Mouse (Mus musculus) forebrain, embryonic 15.5 days (tissue): ENCODE measurements around the gene Nlrc5. TPM values are rescaled to one million over a fixed set of nuclear protein-coding genes. Genes with fewer than 3 reads are reported as not detected.

Experiments used
- ATAC-seq: fragments of 200-750 bp; cut with Nextera tagmentation; replicated peaks from 2 replicates; pipeline ENCODE4 v1.8.0; 2017; ENCODE audit warnings: mild to moderate bottlenecking, moderate TSS enrichment, moderate library complexity
- H3K27ac ChIP-seq: fragments of 300-500 bp; sonication (generic); replicated peaks from 2 replicates; pipeline ENCODE4 v1.5.1; 2015; ENCODE audit warnings: mild to moderate bottlenecking, inconsistent platforms
- H3K27me3 ChIP-seq: fragments of 300-500 bp; sonication (generic); 2 replicates; pipeline ENCODE4 v1.6.1; 2015; ENCODE audit warnings: inconsistent platforms
- H3K36me3 ChIP-seq: fragments of 300-500 bp; sonication (generic); 2 replicates; pipeline ENCODE4 v1.6.1; 2015; ENCODE audit warnings: mild to moderate bottlenecking, inconsistent platforms
- H3K4me1 ChIP-seq: fragments of 300-500 bp; sonication (generic); 2 replicates; pipeline ENCODE4 v1.6.1; 2015; ENCODE audit warnings: inconsistent platforms
- H3K4me2 ChIP-seq: fragments of 300-500 bp; sonication (generic); replicated peaks from 2 replicates; pipeline ENCODE4 v1.6.1; 2015; ENCODE audit warnings: mild to moderate bottlenecking, inconsistent platforms
- H3K4me3 ChIP-seq: fragments of 300-500 bp; sonication (generic); 2 replicates; pipeline ENCODE4 v1.5.1; 2015; ENCODE audit warnings: mild to moderate bottlenecking, inconsistent platforms
- H3K9ac ChIP-seq: fragments of 300-500 bp; sonication (generic); replicated peaks from 2 replicates; pipeline ENCODE4 v1.6.1; 2015; ENCODE audit warnings: mild to moderate bottlenecking, inconsistent platforms
- H3K9me3 ChIP-seq: fragments of 300-500 bp; sonication (generic); 2 replicates; pipeline ENCODE4 v1.6.1; 2016; ENCODE audit warnings: inconsistent platforms
- WGBS: fragments of 180-500 bp; shearing (Covaris S2); methylation state at CpG from one replicate; pipeline ENCODE4 v1.1.7; 2015; ENCODE audit warnings: mixed read lengths; 5-methylcytosine and 5-hydroxymethylcytosine counted together
- polyA plus RNA-seq: library from polyadenylated mRNA; unstranded; fragments of >200 nt; fragmentation: Nextera tagmentation; extraction: Ambion mirVana; gene quantifications from 2 replicates; pipeline ENCODE4 v1.2.1, GENCODE M21; 2015

Gene Nlrc5
- polyA plus RNA-seq, 1 experiment from 2014 or later: 0.22 TPM

DNA sequence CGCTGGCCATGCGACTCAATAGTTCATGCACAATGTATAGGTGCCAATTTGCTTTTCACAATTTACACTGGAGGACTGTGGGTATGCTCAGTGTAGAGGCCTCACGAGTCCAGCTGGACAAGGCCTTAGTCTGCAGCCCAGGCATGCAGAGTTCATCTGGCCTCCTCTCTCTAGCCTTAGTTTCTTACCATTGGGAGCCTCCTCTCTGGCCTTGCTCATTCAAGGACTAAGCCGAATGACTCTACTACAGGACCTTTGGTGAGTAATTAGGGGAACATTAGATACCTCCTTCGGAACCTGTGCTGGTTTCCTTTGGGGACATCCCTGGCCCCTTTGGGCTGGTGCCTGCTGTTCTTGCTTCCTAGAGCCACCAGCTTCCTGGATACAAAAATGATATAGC lies 84.9 kb downstream of the Nlrc5 start:
- no peak for ATAC-seq
- Histone ChIP-seq H3K4me2 (no peak overlapping the region), H3K9me3 (no peaks in the 10 kb centered on the region), H3K4me1 (no peaks in the 10 kb centered on the region), H3K27ac (no peak overlapping the region), H3K4me3 (no peak overlapping the region), H3K9ac (no peak overlapping the region), H3K27me3 (no peaks in the 10 kb centered on the region), H3K36me3 (no peaks in the 10 kb centered on the region)
- WGBS: 95% methylated on average over 5 of the region's 5 CpGs

DNA sequence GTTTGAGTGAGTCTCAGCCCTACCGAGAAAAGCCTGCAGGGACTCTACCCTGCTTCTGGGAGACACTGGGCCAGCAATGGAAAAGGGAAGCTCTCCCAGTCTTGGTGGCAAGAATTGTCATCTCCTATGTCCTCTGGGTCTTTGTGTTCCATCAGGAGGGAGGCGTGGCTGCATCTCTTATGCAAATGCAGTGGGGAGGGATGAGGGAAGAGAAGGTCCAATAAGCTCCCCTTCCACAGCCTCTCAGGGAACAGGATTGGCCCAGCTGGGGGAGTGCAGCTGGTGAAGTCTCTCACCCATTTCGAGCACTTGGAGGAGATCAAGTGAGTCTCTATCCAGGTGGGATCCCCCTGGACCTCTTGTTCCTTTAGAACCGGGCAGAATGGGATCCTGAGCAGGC lies 87.3 kb downstream of the Nlrc5 start:
- H3K4me2 ChIP-seq: no peak overlapping the region
- ATAC-seq: no peak

DNA sequence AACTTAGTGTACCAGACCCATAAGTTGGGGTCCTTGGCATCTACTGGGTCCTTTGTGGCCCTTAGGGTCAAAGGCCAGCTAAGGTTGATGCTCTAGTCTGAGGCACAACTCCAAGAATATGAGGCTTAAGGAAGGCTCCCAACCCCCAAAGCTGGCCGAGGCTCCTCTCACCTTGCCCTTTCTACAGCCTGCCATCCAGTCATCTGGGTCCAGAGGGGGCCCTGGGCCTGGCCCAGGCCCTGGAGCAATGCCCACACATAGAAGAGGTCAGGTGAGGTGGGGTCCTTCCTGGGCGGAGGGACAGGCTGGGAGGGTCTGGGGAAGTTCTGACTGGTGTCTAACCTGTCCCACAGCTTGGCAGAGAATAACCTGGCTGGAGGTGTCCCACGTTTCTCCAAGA lies 88.3 kb downstream of the Nlrc5 start:
- Histone ChIP-seq H3K4me1 (no peaks in the 10 kb centered on the region), H3K27me3 (no peaks in the 10 kb centered on the region), H3K9me3 (no peaks in the 10 kb centered on the region), H3K36me3 (no peaks in the 10 kb centered on the region), H3K9ac (no peak overlapping the region), H3K4me2 (no peak overlapping the region), H3K27ac (no peak overlapping the region), H3K4me3 (no peak overlapping the region)
- 70% methylated on average over 3 of the region's 3 CpGs for WGBS
- no peak for ATAC-seq

More for the DNA sequence above, 87.3 kb downstream of the Nlrc5 start:
- H3K4me3 ChIP-seq: no peak overlapping the region
- 57% methylated on average over 4 of the region's 4 CpGs for WGBS
- H3K27ac ChIP-seq: no peak overlapping the region
- no peak overlapping the region for H3K9ac ChIP-seq
- H3K27me3 ChIP-seq: no peaks in the 10 kb centered on the region
- H3K4me1 ChIP-seq: no peaks in the 10 kb centered on the region
- no peaks in the 10 kb centered on the region for H3K9me3 ChIP-seq
- H3K36me3 ChIP-seq: no peaks in the 10 kb centered on the region

DNA sequence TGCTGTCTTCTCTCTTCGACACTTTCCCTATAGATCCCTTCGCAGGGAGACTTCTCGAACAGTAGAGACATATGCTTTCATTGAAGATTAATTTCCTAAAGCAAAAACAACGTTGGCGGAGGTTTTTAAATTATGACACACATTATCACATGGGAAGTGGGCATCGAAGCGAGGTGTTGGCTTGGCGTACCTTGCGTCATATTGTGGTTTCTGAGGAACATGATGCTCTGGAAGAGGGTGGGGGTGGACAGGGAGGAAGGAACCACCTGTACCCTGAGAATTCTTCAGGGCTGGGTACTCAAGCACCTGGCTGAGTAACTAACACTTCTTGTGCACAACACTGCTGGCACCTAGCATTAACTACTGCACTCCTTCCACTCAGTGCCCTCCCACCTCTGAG lies 90.4 kb downstream of the Nlrc5 start:
- Histone ChIP-seq H3K9me3 (no peaks in the 10 kb centered on the region), H3K9ac (no peak overlapping the region), H3K4me2 (no peak overlapping the region), H3K4me1 (no peaks in the 10 kb centered on the region), H3K36me3 (no peaks in the 10 kb centered on the region), H3K27ac (no peak overlapping the region), H3K4me3 (no peak overlapping the region), H3K27me3 (no peaks in the 10 kb centered on the region)
- 92% methylated on average over 9 of the region's 9 CpGs for WGBS
- ATAC-seq: no peak

DNA sequence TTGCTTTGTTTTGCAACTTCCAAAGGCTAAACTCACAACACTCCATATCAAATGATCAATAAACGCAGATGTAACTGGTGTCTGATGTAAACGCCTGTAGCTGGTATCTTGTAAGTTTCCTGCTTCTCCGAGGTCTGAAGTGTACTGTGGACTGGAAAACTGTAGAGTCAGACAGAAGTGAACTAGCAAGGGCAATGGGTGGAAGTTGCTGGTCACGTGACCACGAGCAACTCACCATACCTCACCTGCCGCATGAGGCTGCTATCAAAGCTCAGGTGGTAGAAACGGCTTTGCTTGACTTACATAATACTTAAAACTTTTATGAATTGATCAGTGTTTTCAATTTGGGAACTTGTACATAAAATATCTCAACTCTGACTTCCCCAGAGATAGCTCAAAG lies 93.0 kb downstream of the Nlrc5 start:
- Histone ChIP-seq H3K9me3 (no peaks in the 10 kb centered on the region), H3K27ac (no peak overlapping the region), H3K4me1 (peaks cover 5% of the 10 kb centered on the region; the same call in 1 of the 2 replicates), H3K9ac (no peak overlapping the region), H3K4me3 (no peak overlapping the region), H3K27me3 (no peaks in the 10 kb centered on the region), H3K36me3 (no peaks in the 10 kb centered on the region), H3K4me2 (no peak overlapping the region)
- ATAC-seq: no peak
- 87% methylated on average over 7 of the region's 7 CpGs for WGBS

DNA sequence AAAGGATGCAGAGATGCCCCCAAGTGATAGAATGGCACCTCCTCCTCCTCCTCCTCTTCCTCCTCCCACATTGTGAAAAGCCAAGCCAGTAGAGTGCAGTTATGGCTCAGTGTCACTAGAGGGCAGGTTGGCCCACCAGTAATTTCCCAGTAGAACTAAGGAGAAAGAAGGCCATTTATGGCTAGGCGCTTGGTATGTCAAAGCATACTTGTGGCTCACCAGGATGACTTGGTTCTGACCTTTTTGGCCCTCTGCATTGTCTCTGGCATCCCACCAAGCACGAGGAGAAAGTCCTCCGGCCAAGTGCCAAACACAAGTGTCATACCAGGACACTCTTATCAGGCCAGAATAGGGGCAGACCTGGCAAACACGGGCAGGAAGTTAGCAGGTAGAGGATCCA lies 94.1 kb downstream of the Nlrc5 start:
- no peak overlapping the region for H3K9ac ChIP-seq
- no peaks in the 10 kb centered on the region for H3K9me3 ChIP-seq
- no peaks in the 10 kb centered on the region for H3K27me3 ChIP-seq
- H3K4me1 ChIP-seq: peaks cover 13% of the 10 kb centered on the region
- no peak overlapping the region for H3K27ac ChIP-seq
- H3K4me2 ChIP-seq: no peak overlapping the region
- 41% methylated on average over 4 of the region's 4 CpGs for WGBS
- no peaks in the 10 kb centered on the region for H3K36me3 ChIP-seq
- no peak for ATAC-seq
- H3K4me3 ChIP-seq: no peak overlapping the region

DNA sequence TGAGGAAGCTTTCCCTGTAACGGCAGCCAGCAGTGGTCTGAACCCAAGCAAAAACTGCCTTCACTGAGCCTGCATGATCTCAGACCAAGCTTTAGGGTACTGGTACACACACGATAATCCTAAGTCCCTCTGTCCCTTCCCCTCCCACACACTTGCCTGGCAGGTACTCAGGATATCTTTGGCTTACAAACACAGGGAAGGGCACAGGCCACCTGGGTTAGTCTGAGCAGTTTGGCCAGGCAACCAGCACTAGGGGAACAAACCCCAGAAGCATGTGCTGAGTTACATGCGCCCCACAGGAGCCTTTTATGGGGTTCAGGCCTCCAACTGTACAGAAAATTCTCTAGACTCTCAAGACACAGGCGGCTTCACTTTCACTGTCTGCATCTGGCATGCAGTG lies 95.7 kb downstream of the Nlrc5 start:
- ATAC-seq: no peak
- Histone ChIP-seq H3K27me3 (no peaks in the 10 kb centered on the region), H3K36me3 (no peaks in the 10 kb centered on the region), H3K9me3 (no peaks in the 10 kb centered on the region), H3K27ac (no peak overlapping the region), H3K4me1 (peaks cover 28% of the 10 kb centered on the region), H3K4me2 (no peak overlapping the region), H3K4me3 (no peak overlapping the region), H3K9ac (no peak overlapping the region)
- 80% methylated on average over 4 of the region's 4 CpGs for WGBS

DNA sequence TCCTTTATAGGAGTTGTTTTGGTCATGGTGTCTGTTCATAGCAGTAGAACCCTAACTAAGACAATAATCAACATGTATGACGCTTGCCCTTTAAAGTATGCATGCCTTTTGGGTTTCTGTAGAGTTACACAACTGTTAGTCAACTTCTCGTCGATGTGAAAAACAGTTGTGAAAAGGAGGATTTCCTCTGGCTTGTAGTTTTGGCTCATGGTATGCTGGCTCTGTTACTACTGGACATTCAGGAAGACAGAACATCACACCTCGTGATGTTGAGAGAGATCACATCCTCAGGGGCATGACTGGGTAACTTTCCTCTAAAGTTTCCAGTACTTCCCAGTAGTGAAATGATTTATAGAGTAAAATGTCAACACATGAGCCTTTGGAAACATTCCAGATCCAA lies 96.5 kb downstream of the Nlrc5 start:
- ATAC-seq: no peak
- no peak overlapping the region for H3K4me3 ChIP-seq
- 91% methylated on average over 4 of the region's 4 CpGs for WGBS

DNA sequence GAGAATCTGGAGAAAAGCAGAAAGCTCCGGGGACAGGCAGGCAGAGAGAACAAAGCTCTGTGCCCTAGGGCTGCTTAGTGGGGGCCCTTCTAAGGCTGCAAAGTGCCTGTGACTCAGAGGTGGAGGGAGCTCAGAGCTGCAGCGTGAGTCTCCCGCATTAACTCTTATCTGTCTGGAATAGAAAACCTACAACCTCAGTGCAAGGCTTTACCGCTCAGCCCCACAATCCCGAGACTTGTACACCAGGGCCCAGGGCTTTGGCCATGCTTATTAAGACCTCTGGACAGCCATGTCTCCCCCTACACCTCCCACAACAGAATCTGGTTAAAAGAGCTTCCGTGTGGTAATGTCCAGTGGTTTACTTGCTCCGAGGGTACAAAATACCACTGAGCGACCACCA lies 97.8 kb downstream of the Nlrc5 start:
- ATAC-seq: peak; percentile 13; the same call in 1 of the 2 replicates
- H3K9me3 ChIP-seq: no peaks in the 10 kb centered on the region
- peak overlapping the region; percentile 93 for H3K4me2 ChIP-seq
- peaks cover 39% of the 10 kb centered on the region for H3K4me1 ChIP-seq
- no peaks in the 10 kb centered on the region for H3K27me3 ChIP-seq
- no peaks in the 10 kb centered on the region for H3K36me3 ChIP-seq
- H3K9ac ChIP-seq: peak overlapping the region; percentile 16
- WGBS: 2% methylated on average over 8 of the region's 8 CpGs
- peak overlapping the region; percentile 66 for H3K4me3 ChIP-seq
- peak overlapping the region; percentile 45 for H3K27ac ChIP-seq

More for the DNA sequence above, 96.5 kb downstream of the Nlrc5 start:
- Histone ChIP-seq H3K27ac (no peak overlapping the region), H3K9me3 (no peaks in the 10 kb centered on the region), H3K27me3 (no peaks in the 10 kb centered on the region), H3K4me2 (no peak overlapping the region), H3K4me1 (peaks cover 36% of the 10 kb centered on the region), H3K36me3 (no peaks in the 10 kb centered on the region), H3K9ac (no peak overlapping the region)

DNA sequence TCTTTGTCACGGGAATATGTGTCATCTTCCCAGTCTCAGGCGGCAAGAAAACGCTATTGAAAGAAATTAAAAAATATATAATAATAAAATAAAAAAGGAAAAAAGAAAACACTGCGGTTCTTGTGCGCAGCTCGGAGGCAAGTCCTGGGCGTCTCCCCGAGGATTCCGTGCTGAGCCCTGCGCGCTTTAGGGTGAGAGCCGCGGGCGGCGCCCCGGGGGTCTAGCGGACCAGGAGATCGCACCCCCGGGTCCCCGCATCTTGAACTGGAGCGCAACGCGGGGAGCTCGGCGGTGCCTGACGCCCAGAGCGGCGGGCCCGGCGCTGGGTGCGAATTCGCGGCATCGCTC lies 98.3 kb downstream of the Nlrc5 start:
- no peaks in the 10 kb centered on the region for H3K9me3 ChIP-seq
- peak overlapping the region; percentile 71 for H3K9ac ChIP-seq
- no peaks in the 10 kb centered on the region for H3K36me3 ChIP-seq
- WGBS: under 1% methylated on average over 34 of the region's 34 CpGs
- peak; percentile 49 for ATAC-seq
- peak overlapping the region; percentile 66 for H3K4me3 ChIP-seq
- peak overlapping the region; percentile 93 for H3K4me2 ChIP-seq
- peaks cover 44% of the 10 kb centered on the region for H3K4me1 ChIP-seq
- H3K27ac ChIP-seq: peak overlapping the region; percentile 45
- H3K27me3 ChIP-seq: no peaks in the 10 kb centered on the region

DNA sequence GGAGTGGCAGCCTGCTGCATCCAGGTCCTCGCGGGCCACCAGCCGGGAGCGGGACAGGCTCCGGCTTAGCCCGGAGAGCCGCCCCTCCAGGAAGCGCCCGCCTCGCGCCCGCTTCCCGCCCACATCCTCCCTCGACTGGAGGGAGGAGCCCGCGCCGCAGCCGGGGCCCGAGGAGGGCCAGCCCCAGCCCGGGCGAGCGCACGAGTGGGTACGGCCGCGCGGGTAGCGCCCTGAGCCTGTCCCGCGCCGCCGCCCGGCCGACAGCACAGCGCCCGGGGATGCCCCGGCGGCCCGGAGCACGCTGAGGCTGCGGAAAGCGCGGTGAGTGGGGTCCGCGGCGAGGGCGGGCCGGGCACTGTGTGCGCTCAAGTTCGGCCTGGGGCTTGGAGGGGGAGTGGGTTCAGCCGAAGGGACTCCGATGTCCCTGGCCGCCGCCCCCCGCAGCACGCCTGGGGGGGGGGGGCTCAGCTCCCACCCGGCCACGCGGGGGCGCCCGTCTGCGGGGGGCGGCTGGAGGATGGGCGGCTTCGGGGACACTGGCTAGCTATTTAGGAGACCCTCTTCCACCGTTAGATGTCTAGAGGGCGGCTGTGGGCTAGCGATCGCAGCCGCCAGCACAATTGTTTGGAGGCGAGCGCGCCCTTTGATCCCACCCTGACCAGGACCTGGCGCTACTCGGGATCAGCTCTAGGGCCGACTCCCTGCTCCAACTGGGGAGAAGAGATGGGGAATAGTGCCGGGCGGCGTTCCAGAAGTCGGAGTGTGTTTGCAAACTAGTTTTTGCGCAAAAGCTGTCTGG lies 98.9 kb downstream of the Nlrc5 start, which contains the start of gene Cpne2:
TSS of gene Cpne2 (plus strand) at position 118 of the 799 bp plus-strand sequence.
- Histone ChIP-seq H3K4me3 (peak within 1 kb of the TSS; percentile 66), H3K27ac (peak within 1 kb of the TSS; percentile 45), H3K9ac (peak within 1 kb of the TSS; percentile 71), H3K9me3 (no peaks in the 10 kb centered on the region), H3K4me1 (peaks cover 45% of the 10 kb centered on the region), H3K36me3 (no peaks in the 10 kb centered on the region), H3K4me2 (peak within 1 kb of the TSS; percentile 93), H3K27me3 (no peaks in the 10 kb centered on the region)
- WGBS: under 1% methylated on average over 81 of the region's 81 CpGs
- ATAC-seq: peak; percentile 85

DNA sequence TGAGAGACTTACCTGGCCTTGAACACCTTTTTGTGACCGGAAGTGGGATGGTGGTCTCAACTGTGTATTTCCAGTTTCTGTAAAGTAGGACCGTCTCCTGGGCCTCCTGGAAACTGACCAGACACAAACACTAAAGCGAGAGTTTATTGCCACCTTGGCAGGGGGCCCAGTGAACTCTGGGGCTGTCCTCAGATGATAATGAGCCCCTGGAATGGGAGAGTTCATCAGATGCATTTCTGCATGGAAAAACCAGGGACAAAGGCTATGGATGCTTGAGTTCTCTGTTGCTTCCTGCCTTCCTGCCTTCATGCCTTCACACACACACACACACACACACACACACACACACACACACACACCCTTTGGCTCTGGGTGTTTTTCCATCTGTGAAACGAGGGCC lies 100.5 kb downstream of the Nlrc5 start:
- no peaks in the 10 kb centered on the region for H3K36me3 ChIP-seq
- 0 out of 2 replicates have a peak overlapping the region, but pooled peaks have one; percentile 66 for H3K4me3 ChIP-seq
- H3K9ac ChIP-seq: 0 out of 2 replicates have a peak overlapping the region, but pooled peaks have one; percentile 2
- ATAC-seq: no peak
- H3K4me2 ChIP-seq: peak overlapping the region; percentile 93
- 38% methylated on average over 4 of the region's 4 CpGs for WGBS
- H3K27ac ChIP-seq: no peak overlapping the region
- no peaks in the 10 kb centered on the region for H3K9me3 ChIP-seq
- peaks cover 45% of the 10 kb centered on the region for H3K4me1 ChIP-seq
- no peaks in the 10 kb centered on the region for H3K27me3 ChIP-seq

DNA sequence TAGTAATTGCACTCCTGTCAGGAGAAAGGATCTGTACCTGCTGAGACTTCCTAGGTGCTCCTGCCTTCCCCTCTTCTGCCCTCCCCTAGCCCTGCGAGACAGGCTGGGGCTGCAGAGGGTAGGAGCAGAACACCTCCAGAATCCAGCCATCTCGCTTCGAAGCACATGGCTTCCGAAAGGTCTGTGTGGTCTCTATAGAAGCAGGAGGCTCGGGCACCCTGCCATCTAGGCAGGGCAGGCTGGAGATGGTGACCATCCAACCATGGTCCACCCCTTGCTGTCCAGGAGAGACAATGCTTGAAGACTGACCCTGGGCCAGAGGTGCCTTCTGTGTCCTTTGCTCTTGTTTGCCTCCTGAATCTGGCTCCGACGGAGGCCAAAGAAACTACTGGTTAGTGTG lies 101.5 kb downstream of the Nlrc5 start:
- WGBS: 68% methylated on average over 7 of the region's 7 CpGs
- no peak for ATAC-seq
- peaks cover 45% of the 10 kb centered on the region for H3K4me1 ChIP-seq
- no peak overlapping the region for H3K9ac ChIP-seq
- H3K27me3 ChIP-seq: no peaks in the 10 kb centered on the region
- H3K9me3 ChIP-seq: no peaks in the 10 kb centered on the region
- H3K4me2 ChIP-seq: no peak overlapping the region
- H3K36me3 ChIP-seq: no peaks in the 10 kb centered on the region
- H3K4me3 ChIP-seq: no peak overlapping the region
- H3K27ac ChIP-seq: 0 out of 2 replicates have a peak overlapping the region, but pooled peaks have one; percentile 13
